Mouse (Mus musculus) left cerebral cortex, postnatal 36 days (tissue): ENCODE data around the gene Siglecf. TPM values are rescaled to one million over a fixed set of nuclear protein-coding genes. Genes with fewer than 3 reads are reported as not detected.

Experiments used
- DNase-seq, 2 experiments: peaks; one replicate each; pipeline ENCODE4 v3.0.0; 2021 to 2022; ENCODE audit warnings: low spot score in 2 of 2, mixed read lengths in 1 of 2
- intact Hi-C: fragments of 180-260 bp; cut with DNase I; formaldehyde crosslinking; loops from one replicate; pipeline ENCODE4 v1.15.1; 2025
- total RNA-seq, 2 experiments: library from RNA; stranded (reverse); gene quantifications; 2 replicates each; pipeline ENCODE4 v1.2.3; 2021

Gene Siglecf
- total RNA-seq, 2 experiments from 2014 or later, result 0.36 to 0.72 TPM

GRCm38 (mm10) chr7:43358556-43358955 is 7.4 kb downstream of the Siglecf start:
- DNase-seq, result no peak
- intact Hi-C loops, result no loop called here

GRCm38 (mm10) chr7:43361442-43361841 is 10.3 kb downstream of the Siglecf start:
- intact Hi-C loops, result no loop called here
- DNase-seq, result no peak

DNA sequence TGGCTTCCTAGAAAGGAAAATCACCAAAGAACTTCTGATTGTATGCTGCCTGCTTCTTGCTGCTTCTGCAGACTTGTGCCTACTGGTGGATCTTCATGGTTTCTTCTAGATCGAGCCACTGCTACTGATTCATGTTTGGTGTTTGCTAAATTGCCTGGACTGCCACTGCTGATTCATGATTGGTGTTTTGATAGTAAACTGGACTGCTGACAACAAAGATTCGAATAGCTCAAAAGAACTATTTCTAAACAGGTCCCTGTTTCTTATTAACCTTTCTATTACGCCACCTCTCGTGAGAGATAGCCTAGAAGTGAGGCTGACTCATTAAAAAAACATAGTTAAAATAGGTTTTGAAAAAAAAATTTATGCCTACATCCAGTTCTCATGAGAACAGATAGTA is 10.9 kb downstream of the Siglecf start:
- intact Hi-C loops, result no loop called here
- DNase-seq, result no peak

DNA sequence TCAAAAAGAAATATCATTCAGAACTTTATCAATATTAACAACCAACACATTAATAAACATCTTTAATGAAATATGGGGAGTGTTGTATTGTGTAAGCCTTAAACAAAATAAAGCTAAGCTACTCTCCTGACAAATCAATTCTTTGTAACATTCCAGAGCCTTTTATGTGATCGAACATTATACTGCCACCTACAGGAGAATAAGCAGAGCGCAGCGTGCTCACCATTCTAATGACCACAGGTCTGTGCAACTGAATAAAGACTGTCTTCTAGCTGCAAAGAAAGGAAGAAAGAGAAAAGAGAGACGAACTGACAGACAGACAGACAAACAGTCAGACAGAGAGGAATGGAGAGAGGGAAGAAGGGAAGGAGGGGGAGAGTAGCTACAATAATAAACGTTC is 27.1 kb downstream of the Siglecf start:
- DNase-seq, result peak in 1 of 2 experiments; percentile 8
- intact Hi-C loops, result no loop called here

- intact Hi-C loops, result no loop called here
- no peak for DNase-seq
Observed at GRCm38 (mm10) chr7:43392349-43393121, 41.4 kb downstream of the Siglecf start.

- intact Hi-C loops, result no loop called here
- no peak for DNase-seq
Observed at GRCm38 (mm10) chr7:43399501-43399900, 48.4 kb downstream of the Siglecf start.

GRCm38 (mm10) chr7:43402718-43403117 is 51.6 kb downstream of the Siglecf start:
- intact Hi-C loops, result no loop called here
- DNase-seq, result no peak

DNA sequence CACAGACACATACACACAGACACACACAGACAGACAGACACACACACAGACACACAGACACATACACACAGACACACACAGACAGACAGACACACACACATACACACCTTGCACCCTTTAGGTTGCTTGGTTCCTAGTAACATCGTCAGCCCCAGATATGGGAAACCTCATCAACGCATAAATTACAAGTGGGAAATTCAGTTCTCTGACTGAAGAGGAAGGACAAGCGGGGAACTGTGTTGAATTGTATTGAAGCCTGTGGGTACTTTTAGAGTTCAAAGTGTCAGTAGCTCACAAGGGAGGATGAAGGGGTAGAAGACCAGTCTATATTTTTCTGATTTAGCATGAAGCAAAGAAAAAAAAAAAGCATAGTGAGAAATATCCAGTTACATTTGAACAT is 56.4 kb downstream of the Siglecf start:
- DNase-seq, result no peak
- intact Hi-C loops, result no loop called here

- no peak for DNase-seq
- intact Hi-C loops, result no loop called here
Observed at GRCm38 (mm10) chr7:43408131-43408553, 57.0 kb downstream of the Siglecf start, which contains the start of gene Siglecg. Gene Siglecg, plus strand, starts transcription at chr7:43408204.

GRCm38 (mm10) chr7:43409084-43409483 is 57.9 kb downstream of the Siglecf start:
- DNase-seq, result no peak
- intact Hi-C loops, result no loop called here

Other genes with a start within 250 kb of the Siglecf start
- not detected for gene Zfp936, start 237.1 kb upstream of the Siglecf start, total RNA-seq
- gene Zfp715, start 38.0 kb upstream of the Siglecf start, total RNA-seq, result 10 to 100 TPM; 18.5 to 23.6 TPM
- gene Siglecg, start 56.9 kb downstream of the Siglecf start, total RNA-seq, result not detected
- gene Lim2, start 76.3 kb downstream of the Siglecf start, total RNA-seq, result not detected
- gene Nkg7, start 85.7 kb downstream of the Siglecf start, total RNA-seq, result not detected
- not detected for gene Cldnd2, start 89.4 kb downstream of the Siglecf start, total RNA-seq
- gene Etfb, start 92.7 kb downstream of the Siglecf start, total RNA-seq, result 10 to 100 TPM; 50.8 to 60.6 TPM
- 1 to 10 TPM in 1 of 2 experiments, not detected in 1; 1.7 TPM for gene Gm45233, start 92.8 kb downstream of the Siglecf start, total RNA-seq
- 1 to 10 TPM; 2.2 to 2.6 TPM for gene Vsig10l, start 111.8 kb downstream of the Siglecf start, total RNA-seq
- gene Iglon5, start 138.7 kb downstream of the Siglecf start, total RNA-seq, result 10 to 100 TPM; 27.3 to 28.1 TPM
- gene 4931406B18Rik, start 154.6 kb downstream of the Siglecf start, total RNA-seq, result not detected
- 1 to 10 TPM; 3.1 to 3.8 TPM for gene Cd33, start 193.1 kb downstream of the Siglecf start, total RNA-seq
- 1 to 10 TPM; 4.0 to 4.6 TPM for gene Zfp658, start 210.9 kb downstream of the Siglecf start, total RNA-seq
- 10 to 100 TPM; 18.7 to 19.1 TPM for gene Zfp719, start 228.3 kb downstream of the Siglecf start, total RNA-seq